Mouse (Mus musculus): ENCODE data around the gene Ly6c1. TPM values are rescaled to one million over a fixed set of nuclear protein-coding genes. Genes with fewer than 3 reads are reported as not detected.
"Not testable (repeated sequence)": the region's sequence is repeated elsewhere in the genome, so short reads cannot be mapped to it uniquely, and the experiment has no call there.

The Ly6c1 gene
- 1.4 and 3.2 TPM in 2 replicates for polyA plus RNA-seq (2016; fragmentation: Nextera tagmentation; extraction: Ambion mirVana)

DNA sequence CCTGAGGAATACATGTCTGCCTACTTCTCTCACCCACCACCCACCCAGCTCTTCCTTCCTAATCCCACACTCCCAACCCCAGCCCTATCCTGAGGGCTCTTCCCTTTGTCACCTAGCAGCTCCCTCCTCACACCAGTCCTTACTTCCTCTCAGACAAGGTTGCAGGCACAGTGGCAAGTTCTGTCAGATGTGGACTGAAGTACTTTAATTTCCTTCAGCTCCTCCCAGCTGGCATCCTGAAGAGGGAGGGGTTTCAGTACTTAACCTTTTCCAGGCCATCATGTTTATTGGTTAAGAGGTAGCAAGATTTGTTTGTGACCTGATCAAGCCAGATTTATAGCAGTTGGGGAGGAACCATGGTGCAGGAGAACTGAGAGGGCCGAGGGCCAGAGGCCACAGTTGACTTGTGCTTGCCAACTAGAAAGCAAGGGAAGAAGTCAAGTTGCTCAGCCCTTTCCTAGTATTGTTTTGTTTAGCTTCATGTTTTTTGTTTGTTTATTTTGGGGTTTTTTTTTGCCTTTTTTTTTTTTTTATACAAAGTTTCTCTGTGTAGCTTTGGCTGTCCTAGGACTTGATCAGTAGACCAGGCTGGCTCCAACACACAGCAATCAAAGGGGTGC, at the start of gene Ly6c1:
Gene Ly6c1, minus strand, starts transcription at position 189 of the 620 bp plus-strand sequence.
- WGBS, result 26% methylated on average over 1 of the region's 1 CpGs
- H3K9ac ChIP-seq (replicated peaks); H3K4me2 ChIP-seq; H3K36me3 ChIP-seq; H3K9me3 ChIP-seq; H3K4me3 ChIP-seq (replicated peaks); H3K27me3 ChIP-seq; H3K27ac ChIP-seq; ATAC-seq (ENCODE audit: insufficient number of reproducible peaks, insufficient read depth, low FRiP score, low TSS enrichment, low read depth); H3K4me1 ChIP-seq (replicated peaks): not testable (repeated sequence)

DNA sequence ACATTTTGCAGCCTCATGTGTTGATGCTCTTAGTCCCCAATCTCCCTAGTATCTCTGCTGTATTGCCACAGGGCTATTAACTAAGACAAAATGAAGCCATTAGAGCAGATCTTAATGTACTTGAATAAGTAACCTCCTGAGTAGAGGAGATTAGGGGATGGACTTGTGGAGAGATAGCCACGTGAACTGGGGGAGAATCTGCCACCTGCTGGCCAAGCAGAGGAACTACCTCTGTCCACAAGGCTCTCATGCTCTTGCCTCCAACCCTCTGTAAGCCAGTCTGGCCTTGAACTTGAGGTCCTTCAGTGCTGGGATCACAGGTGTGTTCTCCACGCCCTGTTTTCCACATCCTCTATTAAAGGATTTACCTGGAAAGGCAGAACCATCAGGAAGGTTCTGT, 39.4 kb upstream of the Ly6c1 start:
- H3K4me1 ChIP-seq (replicated peaks); H3K27ac ChIP-seq; H3K27me3 ChIP-seq; H3K4me3 ChIP-seq (replicated peaks); H3K4me2 ChIP-seq; H3K9ac ChIP-seq (replicated peaks); H3K36me3 ChIP-seq; ATAC-seq (ENCODE audit: insufficient number of reproducible peaks, insufficient read depth, low FRiP score, low TSS enrichment, low read depth); H3K9me3 ChIP-seq: not testable (repeated sequence)
- 14% methylated on average over 2 of the region's 2 CpGs for WGBS

DNA sequence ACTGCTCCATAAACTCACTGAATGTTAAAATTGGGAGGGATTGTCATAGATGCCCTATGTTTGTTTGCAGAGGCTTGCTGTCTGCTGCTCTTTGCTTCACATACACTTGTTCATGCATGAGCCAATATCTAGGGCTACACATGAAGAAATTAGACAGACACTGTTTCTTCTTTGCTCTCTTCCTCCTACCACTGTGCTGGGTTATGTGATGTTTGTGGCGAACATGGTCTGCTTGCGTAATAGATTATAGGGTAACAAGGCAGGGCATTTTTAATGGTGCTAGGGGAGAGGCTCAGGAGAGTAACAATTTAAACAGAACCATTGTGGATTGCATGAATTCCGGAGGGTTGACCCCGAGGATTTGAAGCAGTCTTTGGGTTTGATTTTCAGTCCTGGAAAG, 21.3 kb upstream of the Ly6c1 start:
- Histone ChIP-seq H3K9me3 (no peaks in the 10 kb centered on the region), H3K27me3 (no peaks in the 10 kb centered on the region), H3K4me1 (replicated peaks) (no peaks in the 10 kb centered on the region), H3K9ac (replicated peaks) (no peak overlapping the region), H3K36me3 (no peaks in the 10 kb centered on the region), H3K4me3 (replicated peaks) (no peak overlapping the region), H3K27ac (no peak overlapping the region), H3K4me2 (no peak overlapping the region)
- 90% methylated on average over 4 of the region's 4 CpGs for WGBS
- no peak for ATAC-seq (ENCODE audit: insufficient number of reproducible peaks, insufficient read depth, low FRiP score, low TSS enrichment, low read depth)

DNA sequence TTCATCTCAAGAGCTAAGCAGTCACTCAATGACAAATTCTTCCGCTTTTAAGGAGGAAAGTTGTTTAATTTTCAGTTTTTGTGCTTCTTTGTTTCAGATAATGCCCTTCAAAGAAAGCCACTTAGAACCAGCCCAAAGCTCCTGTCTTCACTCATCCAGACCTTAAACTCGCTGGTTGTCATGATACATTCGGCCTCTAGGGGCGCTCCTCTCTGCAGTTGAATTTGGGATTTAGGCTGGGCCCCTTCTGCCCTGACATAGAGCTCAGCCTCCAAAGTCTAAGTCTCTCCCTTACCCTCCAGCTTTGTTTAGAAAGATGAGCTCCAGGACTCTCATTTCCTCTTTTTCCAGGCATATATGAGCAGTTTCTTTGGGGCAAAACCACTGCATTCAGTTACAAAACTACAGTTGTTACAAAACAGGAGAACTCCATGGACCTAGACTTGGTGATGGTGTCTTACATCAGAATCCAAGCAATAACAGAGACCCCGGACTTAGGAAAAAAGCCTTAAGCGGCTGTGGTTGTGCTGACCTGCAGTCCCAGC, 13.5 kb upstream of the Ly6c1 start:
- not testable (repeated sequence) for H3K4me1 ChIP-seq (replicated peaks); H3K4me3 ChIP-seq (replicated peaks); H3K4me2 ChIP-seq; H3K27me3 ChIP-seq; H3K27ac ChIP-seq; H3K36me3 ChIP-seq; H3K9ac ChIP-seq (replicated peaks); H3K9me3 ChIP-seq; ATAC-seq (ENCODE audit: insufficient number of reproducible peaks, insufficient read depth, low FRiP score, low TSS enrichment, low read depth)
- 35% methylated on average over 6 of the region's 6 CpGs for WGBS

DNA sequence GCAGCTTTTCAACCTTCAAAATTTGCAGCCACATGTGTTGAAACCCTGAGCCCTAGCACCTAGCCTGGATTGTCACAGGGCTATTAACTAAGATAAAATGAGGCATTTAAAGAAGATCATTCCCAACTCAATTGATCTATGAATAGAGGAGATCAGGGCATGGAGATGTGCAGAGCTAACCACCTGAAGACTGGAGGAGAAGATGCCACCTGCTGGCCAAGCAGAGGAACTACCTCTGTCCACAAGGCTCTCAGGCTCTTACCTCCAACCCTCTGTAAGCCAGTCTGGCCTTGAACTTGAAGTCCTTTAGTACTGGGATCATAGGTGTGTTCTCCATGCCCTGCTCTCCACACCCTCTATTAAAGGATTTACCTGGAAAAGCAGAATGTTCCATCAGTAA, 11.9 kb upstream of the Ly6c1 start:
- no peak overlapping the region for H3K4me2 ChIP-seq
- H3K9me3 ChIP-seq, result no peaks in the 10 kb centered on the region
- H3K9ac ChIP-seq (replicated peaks), result no peak overlapping the region
- H3K27ac ChIP-seq, result no peak overlapping the region
- no peak overlapping the region for H3K4me3 ChIP-seq (replicated peaks)
- ATAC-seq (ENCODE audit: insufficient number of reproducible peaks, insufficient read depth, low FRiP score, low TSS enrichment, low read depth), result no peak
- H3K4me1 ChIP-seq (replicated peaks), result no peaks in the 10 kb centered on the region
- H3K36me3 ChIP-seq, result no peaks in the 10 kb centered on the region
- H3K27me3 ChIP-seq, result no peaks in the 10 kb centered on the region

DNA sequence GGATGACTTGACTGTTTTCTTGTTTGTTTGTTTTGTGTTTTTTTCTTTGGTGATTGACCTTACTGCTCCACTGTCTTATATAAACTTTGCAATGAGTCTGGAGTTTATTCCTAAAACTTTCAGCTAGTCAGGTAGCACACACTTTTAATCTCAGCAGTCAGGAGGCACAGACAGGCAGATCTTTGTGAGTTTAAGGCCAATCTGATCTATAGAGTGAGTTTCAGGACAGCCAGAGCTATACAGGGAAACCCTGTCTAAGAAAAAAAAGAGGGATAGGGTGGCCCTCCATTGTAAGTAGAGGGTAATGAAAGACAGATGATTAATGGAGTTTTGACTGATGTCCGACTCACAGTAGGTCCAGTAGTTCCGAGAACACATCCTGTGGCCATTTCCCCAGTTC, 7.4 kb upstream of the Ly6c1 start:
- ATAC-seq (ENCODE audit: insufficient number of reproducible peaks, insufficient read depth, low FRiP score, low TSS enrichment, low read depth), result no peak
- Histone ChIP-seq H3K9ac (replicated peaks) (no peak overlapping the region), H3K36me3 (no peaks in the 10 kb centered on the region), H3K27ac (no peak overlapping the region), H3K4me2 (no peak overlapping the region), H3K4me3 (replicated peaks) (no peak overlapping the region), H3K27me3 (no peaks in the 10 kb centered on the region), H3K9me3 (no peaks in the 10 kb centered on the region), H3K4me1 (replicated peaks) (no peaks in the 10 kb centered on the region)
- WGBS, result 78% methylated on average over 2 of the region's 2 CpGs

DNA sequence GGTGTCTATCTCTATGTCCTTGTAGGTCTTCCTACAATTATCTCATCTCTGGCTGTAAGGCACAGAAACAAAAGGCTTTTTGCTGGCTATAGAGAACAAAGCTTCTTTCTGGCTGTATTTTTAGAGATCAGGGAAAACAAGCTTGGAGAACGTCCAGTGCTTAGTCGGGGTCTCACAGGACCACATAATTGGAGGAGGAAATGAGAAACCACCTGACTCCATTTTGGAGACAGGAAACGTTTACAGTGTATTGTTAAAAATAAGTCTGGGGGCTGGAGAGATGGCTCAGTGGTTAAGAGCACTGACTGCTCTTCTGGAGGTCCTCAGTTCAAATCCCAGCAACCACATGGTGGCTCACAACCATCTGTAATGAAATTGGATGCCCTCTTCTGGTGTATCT, 6.8 kb upstream of the Ly6c1 start:
- H3K4me2 ChIP-seq; H3K36me3 ChIP-seq; ATAC-seq (ENCODE audit: insufficient number of reproducible peaks, insufficient read depth, low FRiP score, low TSS enrichment, low read depth); H3K27ac ChIP-seq; H3K9me3 ChIP-seq; H3K9ac ChIP-seq (replicated peaks); H3K27me3 ChIP-seq; H3K4me1 ChIP-seq (replicated peaks); H3K4me3 ChIP-seq (replicated peaks): not testable (repeated sequence)
- 35% methylated on average over 3 of the region's 3 CpGs for WGBS

DNA sequence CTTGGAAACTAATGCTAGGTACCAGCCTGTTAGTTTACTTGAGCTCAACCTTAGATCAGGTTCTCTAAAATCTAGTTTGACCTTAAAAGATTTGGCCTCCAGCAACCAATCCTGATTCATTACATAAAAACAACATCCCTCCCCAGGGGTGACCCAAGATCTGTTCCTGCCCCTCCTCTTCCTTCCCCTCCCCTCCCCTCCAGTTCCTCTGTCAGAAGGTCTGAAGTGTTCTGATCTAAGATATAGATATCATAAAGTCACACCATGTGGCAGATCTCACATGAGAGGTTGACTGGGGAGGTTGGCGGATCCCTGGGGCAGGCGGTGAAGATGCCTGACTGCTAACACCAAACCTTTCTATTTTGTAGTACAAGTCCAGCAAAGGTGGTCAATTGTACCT, 3.8 kb upstream of the Ly6c1 start:
- H3K36me3 ChIP-seq; ATAC-seq (ENCODE audit: insufficient number of reproducible peaks, insufficient read depth, low FRiP score, low TSS enrichment, low read depth): not testable (repeated sequence)
- WGBS, result 95% methylated on average over 2 of the region's 2 CpGs

DNA sequence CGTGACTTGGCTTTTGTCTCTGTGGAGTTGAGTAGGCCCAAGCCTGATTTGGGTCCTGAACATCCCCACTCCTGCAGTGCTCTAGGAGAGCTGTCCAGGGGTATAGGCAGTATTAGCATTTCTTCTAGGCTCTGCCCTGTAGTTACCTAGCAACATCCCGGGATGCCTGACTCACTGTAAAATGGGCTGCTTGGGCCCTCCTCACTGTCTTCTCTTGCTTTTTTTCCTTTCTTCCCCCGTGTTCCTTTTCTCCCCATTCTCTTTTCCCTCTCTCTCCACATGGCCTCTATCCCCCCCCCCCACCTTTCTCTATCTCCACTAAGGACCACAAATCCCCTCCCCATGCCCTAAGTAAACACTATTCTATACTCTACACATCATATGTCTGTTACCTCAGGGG, 2.5 kb upstream of the Ly6c1 start:
- H3K9ac ChIP-seq (replicated peaks); H3K4me3 ChIP-seq (replicated peaks); H3K36me3 ChIP-seq; H3K27ac ChIP-seq; H3K4me1 ChIP-seq (replicated peaks); H3K9me3 ChIP-seq; H3K4me2 ChIP-seq; ATAC-seq (ENCODE audit: insufficient number of reproducible peaks, insufficient read depth, low FRiP score, low TSS enrichment, low read depth); H3K27me3 ChIP-seq: not testable (repeated sequence)
- WGBS, result 54% methylated on average over 3 of the region's 3 CpGs

More for the DNA sequence above, 3.8 kb upstream of the Ly6c1 start:
- H3K4me1 ChIP-seq (replicated peaks); H3K9ac ChIP-seq (replicated peaks); H3K9me3 ChIP-seq; H3K27me3 ChIP-seq; H3K4me3 ChIP-seq (replicated peaks); H3K27ac ChIP-seq; H3K4me2 ChIP-seq: not testable (repeated sequence)

DNA sequence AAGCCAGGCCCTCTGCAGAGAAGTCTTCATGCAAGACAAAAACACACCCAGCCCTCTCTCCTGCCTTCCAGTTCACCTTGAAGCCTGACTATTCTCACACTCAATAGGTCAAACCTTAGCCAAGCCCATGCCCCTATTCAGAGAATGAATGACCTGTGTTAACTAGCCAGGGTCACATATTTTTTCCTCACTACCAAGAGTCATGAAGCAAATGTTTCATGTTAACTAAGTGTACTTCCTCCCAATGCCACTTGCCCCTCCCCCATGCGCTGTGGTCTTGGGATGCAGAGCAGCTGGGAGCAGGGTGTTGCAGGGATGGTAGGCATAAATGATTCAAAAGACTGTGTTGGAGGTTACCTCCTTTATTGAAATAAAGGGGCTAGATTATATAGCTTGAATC, 2.0 kb upstream of the Ly6c1 start:
- ATAC-seq (ENCODE audit: insufficient number of reproducible peaks, insufficient read depth, low FRiP score, low TSS enrichment, low read depth); H3K4me2 ChIP-seq: not testable (repeated sequence)
- 70% methylated on average over 1 of the region's 1 CpGs for WGBS

DNA sequence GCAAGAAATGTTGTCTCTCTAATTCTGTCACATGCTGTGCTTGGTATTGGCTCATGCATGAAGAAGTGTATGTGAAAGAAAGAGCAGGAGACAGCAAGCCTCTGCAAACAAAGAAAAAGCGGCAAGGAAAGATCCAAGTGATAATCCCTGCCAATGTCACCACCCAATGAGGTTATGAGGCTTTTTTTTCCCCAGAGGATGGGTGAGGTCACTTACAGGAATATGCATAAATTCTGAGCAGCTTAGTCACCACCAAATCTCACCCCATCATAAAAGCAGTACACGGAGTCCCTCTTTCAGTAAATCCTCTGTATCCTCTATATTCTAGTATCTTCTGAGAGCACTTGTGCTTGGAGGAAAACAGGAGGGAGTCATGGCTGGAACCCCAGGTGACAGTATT, 1.2 kb upstream of the Ly6c1 start:
- not testable (repeated sequence) for H3K4me2 ChIP-seq; H3K9ac ChIP-seq (replicated peaks); H3K27ac ChIP-seq; H3K27me3 ChIP-seq; H3K4me3 ChIP-seq (replicated peaks); H3K36me3 ChIP-seq; H3K4me1 ChIP-seq (replicated peaks); ATAC-seq (ENCODE audit: insufficient number of reproducible peaks, insufficient read depth, low FRiP score, low TSS enrichment, low read depth); H3K9me3 ChIP-seq
- WGBS, result 79% methylated on average over 2 of the region's 2 CpGs

More for the DNA sequence above, 2.0 kb upstream of the Ly6c1 start:
- H3K4me1 ChIP-seq (replicated peaks); H3K27me3 ChIP-seq; H3K9me3 ChIP-seq; H3K4me3 ChIP-seq (replicated peaks); H3K9ac ChIP-seq (replicated peaks); H3K27ac ChIP-seq; H3K36me3 ChIP-seq: not testable (repeated sequence)

DNA sequence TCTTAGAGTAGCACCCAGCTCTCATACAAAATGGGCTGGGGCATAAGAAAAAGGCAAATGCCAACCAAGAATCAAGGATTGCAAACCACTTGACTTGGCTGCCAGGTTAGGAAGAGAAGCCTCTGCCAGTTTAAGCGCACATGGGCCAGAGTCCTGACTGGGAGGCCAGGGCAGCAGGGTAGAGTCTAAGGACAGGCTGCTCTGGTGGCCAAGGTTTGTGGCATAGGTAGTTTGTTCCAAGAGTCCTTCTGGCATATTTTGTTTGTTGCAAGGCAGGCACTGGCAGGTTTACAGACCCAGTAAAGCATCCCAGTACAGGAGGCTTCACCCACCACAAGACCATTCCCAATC, 685 bp downstream of the Ly6c1 start:
- H3K27ac ChIP-seq; H3K36me3 ChIP-seq; H3K9me3 ChIP-seq; H3K4me1 ChIP-seq (replicated peaks); H3K27me3 ChIP-seq; ATAC-seq (ENCODE audit: insufficient number of reproducible peaks, insufficient read depth, low FRiP score, low TSS enrichment, low read depth); H3K4me2 ChIP-seq; H3K9ac ChIP-seq (replicated peaks); H3K4me3 ChIP-seq (replicated peaks): not testable (repeated sequence)
- 95% methylated on average over 1 of the region's 1 CpGs for WGBS
